Mouse (Mus musculus) left cerebral cortex, adult 2 months (tissue): ENCODE data around the gene Cpd. TPM values are rescaled to one million over a fixed set of nuclear protein-coding genes. Genes with fewer than 3 reads are reported as not detected.
A peak's percentile ranks its signal among the peaks of the same experiment; 100 is the strongest.
"Not testable (repeated sequence)": the region's sequence is repeated elsewhere in the genome, so short reads cannot be mapped to it uniquely, and the experiment has no call there.

Experiments used
- DNase-seq, 2 experiments: peaks; one replicate each; pipeline ENCODE4 v3.0.0; 2021 to 2022; ENCODE audit warnings: low spot score in 2 of 2, mixed read lengths in 1 of 2; ENCODE audit errors: extremely low spot score in 1 of 2
- H3K27ac ChIP-seq: fragments of 200-600 bp; 2 replicates; pipeline ENCODE4 v1.8.1; 2022
- H3K4me3 ChIP-seq: fragments of 200-600 bp; 2 replicates; pipeline ENCODE4 v1.8.1; 2022
- CTCF ChIP-seq: fragments of 200-600 bp; IDR thresholded peaks from 2 replicates; pipeline ENCODE4 v1.8.1; 2022; ENCODE audit warnings: antibody characterized with exemption, mild to moderate bottlenecking, moderate library complexity
- intact Hi-C: fragments of 180-260 bp; cut with DNase I; formaldehyde crosslinking; loops from one replicate; pipeline ENCODE4 v1.15.1; 2025
- total RNA-seq, 2 experiments: library from RNA; stranded (reverse); gene quantifications; 2 replicates each; pipeline ENCODE4 v1.2.3; 2021

The Cpd gene
- total RNA-seq, 2 experiments from 2014 or later, result 53.0 to 56.8 TPM

DNA sequence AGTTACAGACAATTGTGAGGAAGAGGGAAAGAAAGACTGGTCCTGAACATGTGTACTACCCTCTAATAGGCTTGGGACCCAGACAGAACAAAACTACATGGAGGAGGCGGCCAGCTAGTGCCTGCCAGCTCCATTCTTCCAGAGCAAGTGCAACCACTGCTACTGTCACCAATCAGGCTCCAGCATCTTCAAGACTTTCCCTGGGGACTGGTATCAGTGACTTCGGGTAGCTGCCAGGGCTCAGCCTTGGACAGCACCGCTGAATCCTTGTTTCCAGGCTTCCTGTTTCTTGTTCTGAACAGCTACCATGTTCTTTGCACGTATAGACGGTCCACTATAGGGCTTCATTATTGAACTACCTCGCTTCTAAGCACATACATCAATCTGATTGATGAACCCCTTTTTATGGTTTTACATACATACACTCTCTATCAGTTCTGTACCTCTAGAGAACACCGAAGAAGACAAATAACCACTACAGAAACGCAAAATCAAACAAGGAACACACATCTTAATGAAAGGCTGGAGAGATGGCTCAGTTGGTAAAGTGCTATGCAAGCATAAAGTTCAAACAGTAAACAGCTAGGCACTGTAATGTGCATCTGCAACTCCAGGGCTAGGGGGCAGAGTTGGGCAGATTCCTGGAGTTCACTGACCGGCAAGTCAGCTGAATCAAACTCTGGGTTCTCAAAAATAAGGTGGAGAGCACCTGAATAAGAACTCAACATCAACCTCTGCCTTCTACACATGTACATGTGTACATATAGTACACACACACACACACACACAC lies 35.9 kb downstream of the Cpd start:
- intact Hi-C loops, result loop anchor here (5.0 kb wide), 1 partner anchor 81 kb away; no protein-coding TSS in a partner anchor
- peak; percentile 51 for TF ChIP-seq CTCF
- no peak for DNase-seq
- Histone ChIP-seq H3K4me3 (no peak overlapping the region), H3K27ac (no peak overlapping the region)

DNA sequence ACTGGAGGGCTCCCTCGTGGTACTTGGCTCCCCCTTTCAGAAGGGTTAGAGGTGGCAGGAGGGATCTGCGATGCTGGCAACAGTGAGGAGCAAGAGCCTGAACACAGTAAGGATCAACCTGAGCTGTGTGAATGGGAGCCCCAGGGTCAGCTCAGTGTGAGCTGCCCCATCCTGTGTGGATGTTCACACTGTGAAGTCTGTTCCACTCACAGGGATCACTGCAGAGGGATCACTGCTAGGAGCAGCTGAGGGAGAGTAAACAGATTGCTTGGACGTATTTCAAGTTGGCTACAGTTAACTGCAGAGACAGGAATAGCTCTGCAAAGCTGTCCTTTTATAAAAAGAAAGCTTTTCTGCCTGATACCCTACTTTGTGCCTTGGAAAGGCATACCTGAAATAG lies 37.4 kb downstream of the Cpd start:
- H3K27ac ChIP-seq, result no peak overlapping the region; the same call in 1 of the 2 replicates
- no peak overlapping the region for H3K4me3 ChIP-seq
- DNase-seq, result peak in 1 of 2 experiments; percentile 11
- no peak for TF ChIP-seq CTCF
- intact Hi-C loops, result loop anchor here (5.0 to 10.0 kb wide), 2 partner anchors 138 to 245 kb away; no protein-coding TSS in a partner anchor

DNA sequence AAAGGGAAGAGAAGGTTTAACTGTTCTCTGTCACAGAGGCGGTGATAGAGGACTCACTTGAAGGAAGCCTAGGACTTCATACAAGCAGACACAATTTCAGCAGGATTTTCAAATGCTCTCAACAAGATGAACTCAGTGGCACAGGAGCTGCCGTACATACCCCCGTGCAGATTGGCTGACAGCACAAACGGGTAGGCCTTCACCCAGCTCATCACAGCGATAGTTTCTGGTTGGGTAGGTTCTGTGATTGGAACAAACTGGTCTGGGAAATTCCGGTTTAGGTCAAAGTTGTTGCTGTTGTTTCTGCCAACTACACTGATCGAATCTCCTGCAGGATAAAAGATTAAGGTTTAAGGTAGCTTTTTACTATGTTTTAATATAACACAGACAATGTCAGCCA lies 38.3 kb downstream of the Cpd start:
- intact Hi-C loops, result loop anchor here (5.0 to 10.0 kb wide), 2 partner anchors 139 to 246 kb away; no protein-coding TSS in a partner anchor
- Histone ChIP-seq H3K4me3 (no peak overlapping the region), H3K27ac (no peak overlapping the region)
- TF ChIP-seq CTCF, result no peak
- DNase-seq, result no peak

DNA sequence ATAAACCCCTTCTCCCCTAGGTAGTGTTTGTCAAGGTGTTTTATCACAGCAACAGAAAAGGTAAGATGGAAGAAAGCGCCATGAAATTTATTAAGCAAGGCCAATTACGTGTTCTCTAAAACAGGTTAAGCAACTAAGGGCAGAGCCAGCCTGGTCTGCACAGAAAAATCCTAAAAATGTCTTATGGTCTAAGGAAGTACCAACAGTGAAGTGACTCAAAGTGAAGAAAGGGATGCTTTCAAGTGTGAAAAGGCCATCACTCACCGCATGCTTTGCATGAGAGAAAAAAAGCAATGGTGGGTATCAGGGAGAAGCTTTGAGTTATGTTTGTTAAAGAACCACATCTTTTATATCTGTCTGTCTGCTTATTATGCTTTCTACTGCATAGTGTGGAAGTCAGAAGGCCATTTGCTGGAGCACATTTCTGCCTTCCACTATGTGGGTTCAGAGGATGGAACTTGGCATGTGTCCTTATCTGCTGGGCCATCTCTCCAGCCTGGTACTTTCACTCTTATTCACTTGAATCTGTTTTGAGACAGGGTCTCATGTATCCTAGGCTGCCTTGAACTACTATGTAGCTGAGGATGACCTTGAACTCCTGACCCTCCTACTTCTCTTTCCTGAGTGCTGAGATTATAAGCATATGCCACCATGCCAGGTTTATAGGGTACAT lies 39.7 kb downstream of the Cpd start:
- Histone ChIP-seq H3K4me3 (no peak overlapping the region), H3K27ac (no peak overlapping the region)
- no peak for TF ChIP-seq CTCF
- no peak for DNase-seq
- intact Hi-C loops, result loop anchor here (5.0 to 10.0 kb wide), 2 partner anchors 140 to 248 kb away; no protein-coding TSS in a partner anchor

DNA sequence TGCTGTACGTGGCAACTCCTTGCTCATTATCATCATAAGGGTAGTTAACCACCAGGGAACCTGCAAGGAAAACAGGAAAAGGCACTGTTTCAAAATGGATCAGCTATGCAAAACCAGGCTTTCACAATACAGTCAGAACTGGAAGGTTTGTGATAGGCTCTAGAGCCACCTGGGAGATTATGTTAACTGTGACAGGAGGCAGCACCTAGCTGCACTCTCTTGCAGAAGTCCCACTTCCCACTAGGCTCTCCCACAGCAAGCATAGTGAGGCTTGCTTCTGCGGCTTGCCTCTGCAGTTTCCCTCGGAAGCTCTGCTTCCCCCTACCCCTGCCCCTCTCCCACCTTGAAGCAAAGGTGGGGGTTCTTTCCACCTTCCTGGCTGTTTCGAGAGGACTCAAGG lies 40.8 kb downstream of the Cpd start:
- intact Hi-C loops, result loop anchor here (5.0 to 10.0 kb wide), 2 partner anchors 141 to 249 kb away; no protein-coding TSS in a partner anchor
- TF ChIP-seq CTCF, result no peak
- H3K27ac ChIP-seq, result no peak overlapping the region
- DNase-seq, result no peak
- H3K4me3 ChIP-seq, result no peak overlapping the region

DNA sequence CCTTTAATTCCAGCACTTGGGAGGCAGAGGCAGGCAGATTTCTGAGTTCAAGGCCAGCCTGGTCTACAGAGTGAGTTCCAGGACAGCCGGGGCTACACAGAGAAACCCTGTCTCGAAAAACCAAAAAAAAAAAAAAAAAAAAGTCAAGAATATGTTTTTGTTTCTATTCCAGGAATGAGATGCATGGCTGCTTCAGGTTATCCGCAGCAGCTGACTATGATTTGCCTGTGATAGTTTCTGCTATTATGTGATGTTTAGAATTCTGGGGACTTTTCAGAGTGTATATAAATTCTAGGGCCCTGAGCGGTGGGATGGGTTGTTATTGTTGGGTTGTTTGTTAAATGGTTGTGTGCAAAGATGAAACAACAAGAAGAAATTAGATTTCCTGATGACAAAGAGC lies 41.7 kb downstream of the Cpd start:
- intact Hi-C loops, result loop anchor here (5.0 to 10.0 kb wide), 2 partner anchors 142 to 250 kb away; no protein-coding TSS in a partner anchor

DNA sequence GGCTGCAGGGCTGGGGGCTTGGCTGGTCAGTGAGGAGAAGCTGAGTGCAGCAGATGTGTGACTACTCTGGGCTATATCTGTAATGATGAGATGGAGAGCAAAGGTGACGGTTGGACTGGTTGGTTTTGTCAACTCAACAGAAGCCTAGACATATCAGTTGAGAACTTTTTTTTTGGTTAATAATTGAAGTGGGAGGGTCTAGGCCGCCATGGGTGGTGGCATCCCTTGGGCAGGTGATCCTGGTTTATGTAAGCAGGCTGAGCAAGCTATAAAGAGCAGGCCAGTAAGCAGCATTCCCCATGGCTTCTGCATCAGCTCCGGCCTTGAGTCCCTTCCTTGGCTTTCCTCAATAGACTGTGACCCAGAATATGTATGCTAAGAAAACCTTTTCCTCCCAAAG lies 43.6 kb downstream of the Cpd start:
- no peak for DNase-seq
- Histone ChIP-seq H3K4me3 (no peak overlapping the region), H3K27ac (no peak overlapping the region)
- no peak for TF ChIP-seq CTCF
- intact Hi-C loops, result loop anchor here (10.0 kb wide), 1 partner anchor 252 kb away; no protein-coding TSS in a partner anchor

More for the DNA sequence above, 41.7 kb downstream of the Cpd start:
- DNase-seq, H3K4me3 ChIP-seq, H3K27ac ChIP-seq: not testable (repeated sequence)

DNA sequence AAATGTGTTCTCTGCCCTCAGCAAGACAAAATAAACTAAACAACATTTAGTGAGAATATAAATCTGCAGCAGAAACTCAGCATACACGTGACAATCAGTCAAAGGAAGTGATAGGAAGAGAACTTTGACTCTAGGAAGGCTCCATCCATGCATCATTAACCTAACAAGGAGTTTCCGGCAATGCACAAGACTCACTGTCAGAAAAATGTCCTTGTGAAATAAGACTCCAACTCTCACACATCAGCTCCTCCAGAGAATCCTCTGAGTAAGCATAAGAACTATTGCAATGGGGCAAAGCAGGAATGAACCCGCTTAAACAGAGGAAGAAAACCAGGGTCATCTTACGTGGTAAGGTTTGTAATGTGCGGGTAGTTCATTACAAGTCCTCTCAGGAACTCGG lies 49.6 kb downstream of the Cpd start:
- Histone ChIP-seq H3K27ac (no peak overlapping the region), H3K4me3 (no peak overlapping the region)
- intact Hi-C loops, result no loop called here
- DNase-seq, result no peak
- TF ChIP-seq CTCF, result no peak

DNA sequence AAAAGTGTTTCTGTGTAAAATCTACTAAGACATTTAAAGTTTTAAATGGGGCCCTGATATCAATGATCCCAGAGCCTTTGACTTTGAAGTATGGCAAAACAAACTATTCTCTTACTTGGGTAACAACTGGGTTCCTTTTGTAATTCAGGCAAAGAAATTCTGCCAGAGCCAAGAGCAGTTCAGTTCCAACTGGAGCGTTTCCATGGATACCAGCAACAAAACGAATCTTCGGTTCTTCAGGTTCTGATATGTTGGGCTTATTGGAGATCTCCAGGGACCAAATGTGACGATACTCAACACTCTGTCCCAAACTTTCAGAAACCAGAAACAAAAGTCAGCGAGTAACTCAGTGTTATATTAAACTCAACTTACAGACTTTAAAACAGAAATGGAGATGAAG lies 51.5 kb downstream of the Cpd start:
- TF ChIP-seq CTCF, result no peak
- Histone ChIP-seq H3K4me3 (no peak overlapping the region), H3K27ac (no peak overlapping the region)
- intact Hi-C loops, result no loop called here
- DNase-seq, result no peak

DNA sequence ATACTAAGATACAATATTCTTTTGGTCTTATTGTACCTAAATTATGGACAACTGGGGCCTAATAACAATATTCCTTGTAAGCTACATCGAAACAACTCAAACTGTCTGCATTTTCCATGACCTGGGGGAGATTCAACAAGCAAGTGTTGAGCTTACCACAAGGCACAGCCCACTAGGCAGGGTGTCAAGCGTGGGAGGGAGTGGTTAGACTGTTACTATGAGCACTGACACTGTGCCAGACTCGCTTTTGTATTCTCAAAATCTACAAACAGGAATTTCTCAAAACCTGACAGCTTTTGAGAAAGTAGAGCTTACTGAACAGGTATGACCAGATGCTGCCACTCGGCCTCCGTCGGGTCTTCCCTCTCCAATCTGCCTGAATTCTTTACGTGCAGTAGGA lies 55.5 kb downstream of the Cpd start:
- Histone ChIP-seq H3K27ac (no peak overlapping the region), H3K4me3 (no peak overlapping the region)
- intact Hi-C loops, result loop anchor here (5.0 kb wide), 1 partner anchor 156 kb away; no protein-coding TSS in a partner anchor
- DNase-seq, result no peak
- no peak for TF ChIP-seq CTCF

DNA sequence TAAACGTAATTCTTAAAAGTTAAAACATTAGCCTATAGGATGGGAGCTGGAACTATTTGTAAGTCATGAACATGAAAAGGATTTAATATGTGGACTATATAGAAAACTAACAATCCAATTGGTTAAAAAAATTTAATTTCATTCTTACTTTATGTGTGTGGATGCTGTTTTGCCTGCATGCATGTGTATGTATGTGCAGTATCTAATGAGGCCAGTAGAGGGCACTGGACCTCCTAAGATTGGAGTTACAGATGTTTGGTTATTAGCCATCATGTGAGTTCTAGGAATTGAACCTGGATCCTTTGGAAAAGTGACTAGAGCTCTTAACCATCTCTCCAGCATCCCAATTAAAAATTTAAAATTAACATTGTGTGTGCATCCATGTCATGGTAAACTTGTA lies 57.6 kb downstream of the Cpd start:
- Histone ChIP-seq H3K27ac (no peak overlapping the region), H3K4me3 (no peak overlapping the region)
- intact Hi-C loops, result loop anchor here (1.0 kb wide), 1 partner anchor 105 kb away; no protein-coding TSS in a partner anchor
- TF ChIP-seq CTCF, result peak; percentile 80
- peak; percentile 24 to 25 for DNase-seq

DNA sequence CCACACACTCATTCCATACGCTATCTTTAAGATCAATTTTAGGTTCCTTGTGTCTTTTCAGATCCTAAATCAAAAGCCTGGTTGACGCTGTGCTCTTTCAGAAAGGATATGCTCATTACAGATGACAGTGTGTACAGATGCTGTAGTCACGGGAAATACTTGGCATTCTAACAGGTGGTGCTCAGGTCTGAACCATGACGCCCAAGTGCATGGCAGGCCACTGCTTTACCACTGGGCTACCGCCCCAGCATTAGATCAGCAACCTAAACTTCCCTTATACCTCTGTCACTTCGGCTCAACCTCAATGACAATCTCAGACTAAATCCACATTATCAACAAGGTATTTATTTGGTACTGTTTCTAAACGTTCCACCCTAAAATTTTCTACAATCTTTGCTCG lies 71.3 kb downstream of the Cpd start:
- Histone ChIP-seq H3K4me3 (no peak overlapping the region), H3K27ac (no peak overlapping the region)
- no peak for TF ChIP-seq CTCF
- DNase-seq, result no peak
- intact Hi-C loops, result no loop called here
